Mouse (Mus musculus) left cerebral cortex, adult 11 months (tissue): ENCODE measurements around the gene Olfr1018.

Experiments
- DNase-seq: peaks from one replicate; pipeline ENCODE4 v3.0.0; 2022; ENCODE audit warnings: low spot score

Olfr1018 gene

DNA sequence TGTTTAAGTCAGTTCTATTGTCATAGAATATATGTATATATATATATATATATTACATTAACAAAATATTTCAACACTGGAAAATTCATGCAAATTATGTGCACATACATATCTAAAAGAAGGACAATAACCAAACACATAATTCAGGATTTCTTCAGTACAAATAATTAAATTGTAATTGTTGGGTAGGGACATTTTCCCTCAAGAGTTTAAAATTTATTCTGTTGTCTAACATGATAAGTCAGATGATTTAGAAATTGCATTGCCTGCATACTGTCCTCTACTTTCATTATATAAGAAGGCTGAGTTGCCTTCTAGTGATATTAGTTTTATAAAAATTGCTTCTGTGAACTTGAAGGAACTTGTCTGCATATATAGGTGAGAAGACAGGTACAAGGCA is at the start of gene Olfr1018:
Olfr1018 (plus strand) TSS at position 301 of the 400 bp plus-strand sequence.
- no peak for DNase-seq

DNA sequence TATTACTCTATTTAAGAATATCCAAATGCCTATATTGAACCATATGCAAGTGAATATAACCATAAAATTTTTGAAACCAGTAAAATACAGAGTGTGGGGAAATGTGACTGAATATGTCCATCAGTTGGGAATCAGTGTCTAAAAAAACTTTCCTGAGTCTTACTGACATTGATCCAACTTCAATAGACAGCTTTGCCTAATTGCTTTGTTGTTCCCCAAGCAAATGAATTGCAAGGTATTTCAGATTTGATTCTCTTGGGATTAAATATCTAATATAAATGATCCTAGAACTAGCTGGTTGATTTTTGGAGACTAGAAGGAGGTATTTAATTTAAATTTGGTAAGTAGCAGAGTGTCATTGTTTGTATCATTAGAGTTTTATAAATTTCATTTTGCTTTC is 45.9 kb upstream of the Olfr1018 start, which contains the start of gene Olfr1014:
Olfr1014 (plus strand) TSS at position 301 of the 400 bp plus-strand sequence.
- DNase-seq = no peak

DNA sequence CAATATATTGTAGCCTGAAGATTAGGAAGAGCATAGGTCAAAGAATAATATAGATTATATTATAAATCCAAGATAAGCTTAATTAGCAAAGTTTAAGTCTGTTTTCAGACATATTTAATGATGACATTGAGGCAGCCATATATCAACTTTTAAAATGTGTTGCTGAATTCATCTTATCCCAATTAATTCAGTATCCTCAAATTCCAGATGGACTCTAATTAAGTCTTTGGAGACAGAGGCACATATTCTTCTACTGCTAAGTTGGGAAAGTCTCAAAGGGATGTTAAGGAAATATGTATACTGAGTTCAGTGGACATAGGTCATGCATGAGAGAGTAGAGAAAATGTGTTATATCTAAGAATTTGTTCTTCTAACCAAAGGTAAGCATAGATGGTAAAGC is 36.6 kb upstream of the Olfr1018 start, which contains the start of gene Olfr1015:
Olfr1015 (plus strand) TSS at position 301 of the 400 bp plus-strand sequence.
- DNase-seq = no peak

DNA sequence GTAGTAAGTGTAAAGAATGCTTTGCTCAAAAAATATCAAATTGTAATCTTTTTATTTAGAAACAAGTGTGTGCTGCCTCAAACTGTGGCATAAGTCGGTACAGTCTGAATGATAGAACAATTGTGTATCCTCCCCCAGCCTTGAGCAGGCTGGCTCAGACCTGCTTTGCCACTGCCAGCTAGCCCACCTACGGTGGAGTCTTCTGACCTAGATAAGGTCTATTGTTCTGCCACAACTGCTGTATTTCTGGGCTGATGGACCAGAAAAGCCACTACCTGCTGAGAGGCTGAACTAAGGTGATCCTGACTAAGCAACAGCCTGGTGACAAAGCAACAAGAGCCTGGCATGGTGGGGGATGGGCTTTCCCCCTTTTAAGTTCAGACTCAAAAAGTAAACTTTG is 25.9 kb upstream of the Olfr1018 start:
- DNase-seq = no peak

DNA sequence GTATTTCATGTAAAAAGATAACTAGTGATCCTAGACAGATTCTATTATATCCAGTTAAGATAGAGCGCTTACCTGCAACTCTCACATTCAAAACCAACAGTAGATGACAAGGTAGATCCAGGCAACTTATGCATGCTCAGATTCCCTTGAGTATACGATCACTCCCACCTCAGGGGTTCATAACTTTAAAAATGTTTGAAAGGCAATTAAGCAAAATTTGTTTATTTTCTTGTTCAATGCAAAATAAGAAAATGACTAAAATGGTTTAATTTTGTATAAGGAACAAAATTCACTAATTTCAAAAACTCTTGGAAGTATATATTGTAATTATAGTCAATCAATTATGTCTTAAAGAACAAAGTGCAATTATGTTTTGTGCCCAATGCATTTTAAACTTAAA is 15.8 kb upstream of the Olfr1018 start, which contains the start of gene Olfr1016:
Olfr1016 (minus strand) TSS at position 101 of the 400 bp plus-strand sequence.
- DNase-seq = no peak

DNA sequence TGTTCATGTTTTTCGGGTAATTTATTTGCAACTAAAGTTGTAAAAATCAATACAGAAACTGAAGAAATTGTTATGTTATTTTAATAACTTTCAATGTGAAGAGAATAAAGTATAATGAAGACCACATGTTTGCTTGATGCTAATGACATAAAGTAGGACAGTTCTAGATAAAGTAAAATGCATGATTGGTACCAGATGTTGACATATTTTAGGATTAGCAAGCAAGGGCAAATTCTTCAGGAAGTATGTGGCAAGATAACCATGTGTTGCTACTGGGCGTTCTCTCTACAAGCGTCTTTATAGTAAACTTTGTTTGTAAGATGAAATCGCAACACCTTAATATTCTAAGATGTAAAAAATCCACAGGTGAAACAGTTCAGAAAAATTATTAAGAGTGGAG is 13.8 kb upstream of the Olfr1018 start:
- no peak for DNase-seq

DNA sequence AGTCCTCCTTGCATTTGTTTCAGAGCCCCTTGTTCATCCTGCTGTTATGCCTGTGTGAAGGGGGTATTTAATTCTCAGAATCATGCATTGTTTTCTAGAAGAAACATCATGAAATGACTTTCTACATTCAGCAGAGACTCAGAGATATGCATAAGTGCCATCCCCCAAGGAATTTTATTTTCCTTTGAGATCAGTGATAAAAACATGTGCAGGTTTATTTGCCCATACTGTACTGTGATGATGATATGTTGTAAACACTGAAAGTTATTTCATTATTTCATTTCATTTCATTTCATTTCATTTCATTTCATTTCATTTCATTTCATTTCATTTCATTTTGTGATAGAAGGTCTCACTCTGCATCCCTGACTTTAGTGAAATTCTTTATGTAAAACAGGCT is 27.1 kb downstream of the Olfr1018 start, which contains the start of gene Olfr1019:
Olfr1019 (minus strand) TSS at position 101 of the 400 bp plus-strand sequence.
- no peak for DNase-seq

DNA sequence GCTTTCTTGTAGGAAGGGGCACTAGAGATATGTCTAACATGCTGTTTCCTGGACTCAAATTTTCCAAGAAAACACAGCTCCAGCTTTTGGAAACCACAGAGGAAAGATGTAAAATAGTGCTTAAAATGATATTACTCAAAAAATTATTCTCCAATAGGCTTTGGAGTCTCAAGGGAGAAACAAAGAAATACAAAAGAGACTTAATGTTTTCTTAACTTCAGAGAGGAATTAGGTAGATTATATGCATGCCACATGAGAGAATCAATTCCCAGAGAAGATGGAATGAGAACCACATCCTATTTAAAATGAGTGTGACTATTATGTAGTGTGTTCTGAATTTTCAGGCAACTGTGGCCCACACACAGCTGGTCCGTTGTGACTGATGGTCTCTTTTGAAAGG is 28.5 kb downstream of the Olfr1018 start, which contains the start of gene Olfr1020:
Olfr1020 (plus strand) TSS at position 301 of the 400 bp plus-strand sequence.
- DNase-seq = no peak

DNA sequence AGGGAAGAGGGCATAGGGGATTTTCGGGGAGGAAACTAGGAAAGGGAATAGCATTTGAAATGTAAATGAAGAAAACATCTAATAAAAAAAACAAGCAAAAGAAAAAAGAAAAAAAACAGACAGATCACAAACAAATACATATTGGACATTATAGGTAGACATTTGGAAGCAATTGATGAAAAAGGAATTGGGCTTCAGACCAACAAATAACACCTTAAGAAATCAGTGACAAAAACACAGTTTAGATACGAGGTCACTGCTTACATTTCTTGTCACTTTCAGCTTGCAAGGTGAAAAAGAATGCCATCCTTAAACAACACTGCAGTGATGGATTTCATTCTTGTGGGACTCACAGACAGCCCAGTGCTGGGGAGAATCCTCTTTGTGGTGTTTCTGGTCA is 50.0 kb downstream of the Olfr1018 start, which contains the start of gene Olfr1022:
Olfr1022 (plus strand) TSS at position 301 of the 400 bp plus-strand sequence.
- no peak for DNase-seq
